Mouse (Mus musculus) neutrophil, adult 5-6 weeks (primary cell): Measurements from ENCODE around the gene Carmil1. TPM values are rescaled to one million over a fixed set of nuclear protein-coding genes. Genes with fewer than 3 reads are reported as not detected.

Experiments used
- ATAC-seq: fragments of 151-379, 151-347 bp; 2 replicates; pipeline ENCODE4 v1.8.0; 2017; ENCODE audit warnings: mild to moderate bottlenecking, moderate TSS enrichment; ENCODE audit not compliant: insufficient number of reproducible peaks, poor library complexity, low FRiP score, severe bottlenecking; ENCODE audit errors: extremely low read depth
- total RNA-seq: library from RNA; stranded (forward); fragments of 200-1000 nt; gene quantifications from 2 replicates; pipeline ENCODE4 v1.2.3, GENCODE M21; 2017

The Carmil1 gene
- total RNA-seq, 1 experiment from 2014 or later = 42.2 TPM

DNA sequence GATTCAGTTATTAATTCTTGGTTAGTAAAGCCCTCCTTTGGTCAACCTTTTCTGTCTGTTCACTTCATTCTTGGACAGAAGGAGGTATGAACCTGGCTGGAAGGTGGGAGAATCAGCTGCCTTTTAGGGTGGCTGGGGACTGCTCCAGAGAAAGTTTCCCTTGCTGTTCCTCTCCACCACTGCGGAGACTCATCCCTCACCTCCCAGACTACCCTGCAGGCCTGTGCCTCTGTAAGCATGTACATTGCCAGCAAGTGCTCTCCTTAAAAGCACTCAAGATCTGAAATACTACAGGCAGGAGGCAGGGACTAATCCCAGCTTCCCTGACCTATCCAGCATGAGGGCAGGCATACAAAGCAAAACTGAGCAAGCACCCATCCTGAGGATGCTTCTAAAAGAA lies 117.2 kb downstream of the Carmil1 start:
- no peak for ATAC-seq

DNA sequence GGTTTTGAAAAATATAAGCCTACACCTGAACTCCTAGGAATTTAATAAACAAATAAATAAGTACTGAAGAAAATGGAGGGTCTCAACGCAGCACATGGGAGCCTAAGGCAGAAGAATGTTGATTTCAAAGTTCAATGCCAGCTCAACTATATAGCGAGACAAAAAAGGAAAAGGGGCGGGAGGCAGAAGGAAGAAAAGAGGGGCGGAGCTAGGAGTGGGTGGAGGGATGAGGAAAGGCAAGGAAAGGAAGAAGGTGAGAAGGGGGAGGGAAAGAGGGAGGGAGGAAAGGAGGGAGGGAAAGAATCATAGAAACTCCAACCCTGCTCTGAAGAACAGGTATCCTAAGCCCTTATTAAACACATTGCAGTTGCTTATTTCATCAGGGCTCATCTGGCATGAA lies 119.5 kb downstream of the Carmil1 start:
- no peak for ATAC-seq

DNA sequence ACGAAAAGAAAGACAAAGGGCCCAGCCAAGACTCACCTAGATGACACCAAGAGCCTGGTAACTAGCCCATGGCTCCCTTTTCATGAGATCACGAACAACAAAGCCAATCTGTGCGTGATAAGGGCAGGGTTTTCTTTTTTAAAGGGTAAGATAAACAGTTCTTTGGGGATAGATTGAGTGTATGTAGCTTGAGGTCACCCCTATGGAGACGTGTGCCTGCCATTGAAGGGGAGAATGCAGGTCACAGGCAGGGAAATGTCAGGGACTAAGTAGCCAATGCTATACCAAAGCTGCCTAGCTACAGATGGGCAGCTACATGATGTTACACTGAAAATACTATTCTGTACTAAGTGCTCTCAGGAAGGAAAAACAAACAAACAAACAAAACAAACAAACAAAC lies 120.6 kb downstream of the Carmil1 start:
- no peak for ATAC-seq

DNA sequence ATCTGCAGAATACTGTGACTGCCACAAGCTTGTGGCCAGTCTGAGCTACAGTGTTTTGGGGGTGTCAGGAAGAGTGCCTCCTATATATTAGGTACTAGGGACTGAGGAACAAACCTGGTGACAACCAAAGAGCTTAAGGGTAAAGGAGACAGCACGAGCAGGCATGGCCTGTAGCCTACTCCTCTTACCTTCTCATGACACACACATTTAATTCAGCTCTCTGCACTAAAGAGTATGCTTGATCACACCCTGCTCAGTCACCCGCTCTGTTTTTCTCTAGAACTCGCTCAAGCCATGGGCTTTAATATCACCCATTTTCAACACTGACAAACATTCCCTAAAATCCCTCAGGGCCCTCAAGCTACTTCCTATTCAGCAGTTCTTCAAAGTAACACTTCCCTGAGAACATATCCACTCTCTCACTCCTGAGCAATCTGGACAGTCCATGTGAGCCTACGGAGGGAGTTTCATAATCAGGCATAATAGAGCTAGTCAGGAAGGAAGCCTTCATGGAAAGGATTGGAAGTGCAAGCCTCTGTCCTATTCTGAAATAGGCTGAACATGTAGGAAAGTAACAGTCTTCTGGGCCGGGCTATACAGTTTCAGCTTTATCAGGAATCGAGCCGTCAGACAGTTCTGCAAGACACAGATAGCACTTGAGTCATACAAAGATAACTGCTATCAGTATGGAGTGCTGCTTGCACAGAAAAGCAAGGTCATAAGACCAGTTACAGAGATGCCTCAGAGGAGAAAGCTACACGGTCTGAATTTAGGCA lies 121.2 kb downstream of the Carmil1 start:
- no peak for ATAC-seq

DNA sequence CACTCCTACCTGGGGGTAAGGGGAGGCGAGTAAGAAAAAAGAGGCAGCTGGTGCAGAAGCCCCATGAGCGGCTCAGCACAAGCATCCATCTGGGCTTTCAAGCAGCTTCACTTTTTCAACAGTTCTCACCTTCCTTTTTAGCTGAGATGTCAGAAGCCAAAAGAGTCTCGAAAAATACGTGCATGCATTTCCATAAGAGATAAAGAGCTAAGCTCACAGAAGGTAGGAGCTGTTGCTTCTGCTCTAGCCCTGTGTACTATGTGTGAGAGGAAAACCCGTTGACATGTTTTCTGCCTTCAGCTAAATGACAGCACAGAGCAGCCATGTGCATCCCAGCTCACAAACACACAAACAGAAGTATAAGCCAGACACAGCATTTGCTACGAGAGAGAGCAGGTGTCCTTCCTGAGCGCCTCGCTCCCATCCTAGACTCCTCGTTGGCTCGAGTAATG lies 123.0 kb downstream of the Carmil1 start:
- no peak for ATAC-seq

DNA sequence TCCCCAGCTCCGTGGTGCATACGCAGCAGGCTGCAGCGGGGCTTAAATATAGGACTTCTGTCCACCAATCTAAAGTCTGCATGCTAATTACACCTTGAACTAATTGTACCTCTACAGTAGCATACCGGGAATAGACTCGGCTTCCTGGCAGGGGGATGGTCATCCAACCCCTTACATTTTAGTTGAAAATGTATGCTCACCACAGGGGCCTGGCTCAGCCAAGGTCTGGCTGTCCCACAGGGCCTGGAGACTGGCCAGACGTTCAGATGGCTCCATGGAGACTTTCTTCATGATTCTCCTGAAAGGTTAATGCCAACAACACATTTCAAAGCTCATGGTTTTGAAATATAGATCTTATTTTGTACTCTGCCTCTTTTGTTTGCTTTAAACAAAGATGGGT lies 125.4 kb downstream of the Carmil1 start:
- ATAC-seq = no peak

DNA sequence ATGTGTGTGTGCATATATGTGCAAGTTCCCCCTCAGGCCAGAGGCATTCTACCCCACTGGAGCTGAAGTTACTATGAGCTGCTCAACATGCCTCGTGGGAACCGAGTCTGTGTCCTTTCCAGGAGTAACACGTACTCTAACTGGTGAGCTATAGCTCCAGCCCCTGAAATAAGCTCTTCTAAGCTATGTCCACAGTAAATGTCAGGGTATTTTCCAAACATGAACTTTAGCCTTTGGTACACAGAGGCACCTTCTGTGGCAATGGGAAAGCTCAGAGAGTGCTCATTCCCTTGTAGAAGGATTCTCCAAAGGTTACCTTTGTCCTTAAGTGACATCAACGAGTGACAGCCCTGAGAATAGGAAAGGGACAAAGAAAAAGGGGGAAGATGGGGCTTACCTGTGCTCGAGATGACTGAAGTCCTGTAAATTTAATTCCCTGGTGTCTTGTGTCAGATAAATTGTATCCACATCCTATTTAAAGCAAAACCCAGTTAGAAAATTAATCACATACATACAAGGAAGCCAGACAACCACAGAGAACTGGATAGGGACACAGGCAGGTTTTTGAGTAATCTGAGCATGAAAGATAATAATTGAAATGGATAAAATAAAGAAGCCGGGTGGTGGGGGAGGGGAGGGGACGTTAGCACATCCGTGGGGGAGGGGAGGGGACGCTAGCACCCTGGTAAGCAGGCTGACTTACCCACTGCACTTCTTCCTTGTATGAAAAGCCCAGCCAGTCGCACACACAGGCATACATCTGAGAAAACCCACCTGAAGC lies 126.1 kb downstream of the Carmil1 start:
- no peak for ATAC-seq

DNA sequence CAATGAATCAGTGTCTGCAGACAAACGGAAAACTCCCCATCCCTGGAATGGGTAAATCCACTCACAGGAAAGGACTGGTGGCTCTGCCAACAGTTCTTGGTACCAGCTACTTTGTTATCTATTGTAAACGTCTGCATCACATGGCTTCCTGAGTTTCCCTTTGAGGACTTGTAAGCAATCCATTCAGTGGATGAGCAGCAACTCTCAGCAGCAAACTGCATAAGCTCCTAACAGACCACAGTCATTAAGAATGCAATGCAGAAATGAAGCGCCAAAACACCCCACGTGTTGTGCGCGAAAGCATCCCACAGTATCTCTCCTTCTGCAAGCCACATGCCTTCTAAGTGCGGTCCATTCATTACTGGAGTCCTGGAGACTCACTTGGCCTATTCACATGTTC lies 128.0 kb downstream of the Carmil1 start:
- ATAC-seq = no peak

DNA sequence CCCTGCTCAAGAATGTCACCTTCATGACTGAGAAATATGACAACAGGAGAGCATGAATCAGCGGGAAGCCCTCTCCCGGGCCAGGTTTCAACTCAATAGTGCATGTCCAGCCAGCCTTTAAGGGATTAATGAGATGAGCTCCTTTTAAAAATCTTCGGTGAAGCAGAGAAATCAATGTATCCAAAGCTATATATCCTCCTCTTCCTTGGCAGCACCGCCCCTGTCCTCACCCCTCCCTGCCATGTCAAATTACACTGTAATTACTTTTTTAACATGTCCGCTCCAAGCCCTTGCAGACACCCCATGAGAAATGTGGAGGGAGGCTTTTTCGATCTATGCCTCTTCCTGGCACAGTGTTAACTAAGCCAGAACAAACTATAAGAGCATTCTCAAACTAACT lies 129.3 kb downstream of the Carmil1 start:
- ATAC-seq = no peak

DNA sequence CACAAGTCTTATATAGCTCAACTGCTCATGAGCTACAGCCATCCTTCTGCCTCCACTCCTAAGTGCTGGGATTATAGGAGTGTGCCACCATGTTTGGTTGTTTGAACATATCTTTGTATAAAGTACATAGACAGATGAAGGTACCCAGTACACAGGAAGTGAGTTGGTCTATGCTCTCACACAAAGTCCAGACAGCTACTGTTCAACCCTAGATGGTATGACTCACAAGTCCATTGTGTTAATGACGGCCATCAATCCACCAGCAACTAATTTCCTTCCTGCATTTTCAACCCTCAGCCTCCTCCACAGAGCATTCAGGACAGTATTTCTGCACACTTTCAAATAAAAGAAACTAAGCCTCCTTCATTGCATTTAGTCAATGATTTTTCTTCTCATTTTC lies 132.0 kb downstream of the Carmil1 start:
- no peak for ATAC-seq

DNA sequence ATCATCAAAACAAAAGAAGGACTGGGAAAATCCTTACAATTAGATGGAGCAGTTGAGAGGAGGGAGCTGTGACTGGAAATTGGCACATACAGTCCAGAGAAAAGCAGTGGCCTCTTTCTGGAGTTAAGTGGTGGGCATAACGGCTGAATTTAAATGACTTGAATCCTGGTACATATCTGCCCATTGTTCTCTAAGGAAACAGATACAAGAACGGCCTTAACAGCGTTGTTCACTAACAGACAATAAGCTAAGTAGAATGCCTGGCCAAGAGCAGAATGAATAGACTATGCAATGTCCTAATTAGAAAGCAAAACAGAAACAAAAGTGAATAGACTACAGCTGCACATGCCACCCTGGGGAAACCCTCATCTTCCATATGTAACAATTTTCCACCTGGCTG lies 133.6 kb downstream of the Carmil1 start:
- no peak for ATAC-seq

DNA sequence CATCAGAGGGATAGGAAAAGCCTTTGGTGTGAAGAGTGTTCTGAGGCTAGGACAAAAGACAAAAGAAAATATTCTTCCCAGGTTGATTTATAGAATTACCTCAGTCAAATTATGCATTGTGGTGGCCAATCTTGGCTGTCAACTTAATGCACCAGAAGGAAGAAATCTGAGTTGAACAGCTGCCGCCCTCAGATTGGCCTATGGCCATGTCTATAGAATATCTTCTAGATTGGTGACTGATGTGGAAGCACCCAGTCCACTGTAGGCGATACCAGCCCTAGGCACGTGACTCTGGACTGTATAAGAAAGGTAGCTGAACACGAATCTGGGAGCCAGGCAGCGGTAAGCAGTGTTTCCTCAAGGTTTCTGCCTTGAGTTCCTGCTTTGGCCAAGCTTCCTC lies 134.1 kb downstream of the Carmil1 start:
- no peak for ATAC-seq

DNA sequence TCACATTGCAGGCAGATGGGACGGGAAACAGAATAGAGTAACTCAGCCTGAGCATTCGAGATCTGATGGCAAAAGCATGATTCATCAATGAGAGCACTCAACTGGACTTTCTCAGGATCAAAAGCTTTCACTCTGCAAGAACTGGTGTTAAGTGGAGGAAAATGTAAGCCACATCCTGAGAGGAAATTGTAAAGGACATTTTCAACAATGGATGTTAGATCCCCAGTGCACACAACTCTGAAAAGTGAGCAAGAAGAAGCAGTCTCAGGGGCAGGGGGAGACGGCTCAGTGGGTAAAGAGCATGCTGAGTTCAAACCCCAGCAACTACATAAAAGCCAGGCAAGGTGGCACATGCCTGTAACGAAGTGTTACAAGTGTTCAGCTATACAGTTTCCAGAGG lies 135.7 kb downstream of the Carmil1 start:
- ATAC-seq = no peak

DNA sequence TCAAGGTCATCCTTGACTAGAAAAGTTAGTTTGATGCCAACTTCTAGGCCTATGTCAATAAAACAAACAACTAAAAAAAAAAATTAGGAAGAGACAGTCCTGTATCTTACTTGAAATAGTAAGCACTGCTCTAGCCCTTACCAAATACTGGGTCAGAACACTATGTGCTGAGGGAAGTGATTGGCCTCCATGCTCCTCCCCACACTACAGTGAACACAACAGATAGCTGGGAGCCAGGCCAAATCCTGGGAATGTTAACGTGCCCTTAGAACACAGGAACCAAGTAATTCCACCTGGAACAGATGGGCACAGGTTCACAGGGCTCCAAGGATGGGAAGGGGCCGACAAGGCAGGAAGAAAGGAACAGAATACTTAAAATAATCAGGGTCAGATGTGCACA lies 136.5 kb downstream of the Carmil1 start:
- no peak for ATAC-seq

DNA sequence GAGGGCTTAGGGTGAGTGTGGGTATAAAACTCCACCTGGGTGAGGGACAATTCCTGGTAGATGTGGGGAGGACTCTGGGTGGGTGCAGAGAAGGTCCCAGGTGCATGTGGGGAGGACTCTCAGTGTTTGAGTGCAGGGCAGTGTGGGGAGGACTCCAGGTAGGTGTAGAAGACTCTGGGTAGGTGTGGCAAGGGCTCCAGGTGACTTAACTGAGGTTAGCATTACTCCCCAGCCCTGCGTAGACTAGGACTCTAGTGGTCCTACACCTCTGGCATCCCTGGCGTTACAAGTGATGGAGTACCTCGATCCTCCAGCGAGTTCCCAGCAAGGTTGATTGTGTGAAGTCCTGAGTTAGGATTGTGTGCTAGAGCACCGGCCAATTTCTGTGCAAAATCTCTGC lies 143.8 kb downstream of the Carmil1 start:
- ATAC-seq = no peak

DNA sequence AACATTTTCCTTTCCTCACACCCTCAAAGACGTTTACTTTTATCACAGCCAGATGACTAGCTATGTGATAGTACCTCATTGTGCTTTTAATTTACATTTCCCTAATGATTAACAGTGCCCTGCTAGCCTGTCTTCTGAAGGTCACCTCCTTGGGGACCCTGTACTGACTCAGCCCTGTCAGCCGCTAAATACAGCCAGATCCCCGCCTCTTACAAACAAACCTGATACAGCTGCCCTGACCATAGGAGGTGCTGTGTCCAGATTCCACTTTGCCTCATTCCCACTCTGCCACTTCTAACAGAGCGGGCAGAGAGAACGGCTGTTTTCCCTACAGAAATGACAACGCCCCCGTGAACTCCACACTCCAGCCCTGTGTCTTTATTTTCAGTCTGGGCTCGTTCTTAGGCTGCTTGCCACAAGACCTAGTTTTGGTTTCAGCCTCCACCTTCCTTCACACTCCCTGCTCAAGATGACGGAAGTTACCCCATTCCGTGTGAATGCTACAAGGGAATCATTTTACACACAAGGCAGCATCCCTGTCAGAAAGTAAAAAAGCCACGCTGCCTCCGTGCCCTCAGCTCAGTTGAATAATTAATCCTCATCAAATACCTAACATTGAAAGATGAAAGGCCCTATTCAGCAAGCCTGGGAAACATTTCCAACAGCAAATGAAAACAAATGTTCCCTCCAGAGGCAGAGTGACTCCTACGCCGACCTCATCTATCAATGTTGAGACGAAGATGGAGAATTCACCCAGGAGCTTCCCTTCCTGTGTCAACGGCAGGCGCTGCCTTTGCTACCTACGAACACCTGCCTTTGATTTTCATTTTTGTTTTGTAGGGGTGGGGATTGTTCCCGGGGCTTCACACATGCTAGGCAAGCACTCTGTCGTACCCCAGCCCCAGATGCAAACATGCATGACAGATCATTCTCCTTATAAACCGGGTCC lies 145.0 kb downstream of the Carmil1 start:
- ATAC-seq = no peak

DNA sequence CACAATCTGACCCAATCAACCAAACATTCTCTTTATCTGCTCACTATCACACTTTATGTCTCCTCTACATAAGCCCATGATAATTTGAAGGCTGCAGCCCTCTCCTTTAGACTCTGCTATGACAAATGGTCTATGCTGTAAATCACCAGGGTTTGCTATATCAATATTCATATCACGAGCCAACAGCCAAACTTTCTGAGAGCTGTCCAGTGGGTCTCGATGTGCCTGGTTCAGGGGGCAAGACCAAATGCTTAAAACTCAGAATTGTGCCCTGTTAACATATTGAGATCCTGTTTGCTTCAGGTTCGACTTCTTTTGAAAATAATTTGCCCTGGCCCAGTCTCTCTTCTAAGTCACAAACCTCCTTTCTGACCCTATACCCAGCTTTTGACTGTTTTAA lies 147.7 kb downstream of the Carmil1 start:
- ATAC-seq = no peak

DNA sequence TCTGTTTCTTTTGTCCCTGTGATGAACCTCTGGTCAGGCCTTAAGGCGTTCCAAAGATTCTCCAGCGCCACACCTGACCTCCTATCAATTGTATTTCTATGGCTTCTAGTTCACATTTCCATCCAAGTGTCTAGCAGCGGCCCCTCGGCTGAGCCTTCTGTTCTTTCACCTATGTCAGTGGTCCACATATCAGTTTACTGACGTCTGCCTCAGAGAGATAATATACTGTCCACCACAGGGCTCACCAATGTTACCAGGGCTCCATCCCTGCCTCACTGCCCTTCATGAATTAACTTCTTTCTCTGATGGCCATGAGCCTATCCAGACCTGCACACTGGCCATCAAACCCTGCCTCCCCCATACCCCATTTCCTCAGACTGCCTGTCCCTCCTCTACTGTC lies 149.3 kb downstream of the Carmil1 start:
- ATAC-seq = no peak

DNA sequence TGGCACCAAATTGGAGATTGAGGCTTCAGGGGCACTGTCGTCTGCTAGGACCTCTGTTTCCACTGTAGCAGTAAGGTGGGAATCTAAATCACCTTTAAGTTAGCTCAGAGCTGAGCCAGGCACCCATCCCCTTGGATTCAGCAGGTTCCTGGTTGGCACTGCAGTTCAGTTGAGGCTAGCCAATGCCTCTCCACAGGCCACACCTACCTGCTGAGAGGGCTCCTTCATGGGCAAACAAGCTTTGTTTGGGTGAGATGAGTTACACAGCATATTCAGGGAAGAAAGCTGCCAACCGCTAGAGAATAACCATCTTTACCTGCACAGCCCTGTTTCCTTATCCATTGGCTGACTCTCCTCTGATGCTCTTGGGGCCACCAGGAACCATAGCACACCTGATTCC lies 149.9 kb downstream of the Carmil1 start:
- no peak for ATAC-seq
